Mouse (Mus musculus) neural tube, embryonic 13.5 days (tissue): ENCODE data around the gene Raet1e. TPM values are rescaled to one million over a fixed set of nuclear protein-coding genes. Genes with fewer than 3 reads are reported as not detected.
A peak's percentile ranks its signal among the peaks of the same experiment; 100 is the strongest.
"Not testable (repeated sequence)": the region's sequence is repeated elsewhere in the genome, so short reads cannot be mapped to it uniquely, and the experiment has no call there.

Source experiments
- ATAC-seq: fragments of 200-750 bp; cut with Nextera tagmentation; 2 replicates; pipeline ENCODE4 v1.8.0; 2017; ENCODE audit warnings: low read depth, mild to moderate bottlenecking, moderate TSS enrichment, moderate library complexity
- H3K27ac ChIP-seq: fragments of 300-500 bp; sonication (generic); replicated peaks from 2 replicates; pipeline ENCODE4 v1.5.1; 2015; ENCODE audit warnings: moderate library complexity, mild to moderate bottlenecking, inconsistent platforms
- H3K27me3 ChIP-seq: fragments of 300-500 bp; sonication (generic); 2 replicates; pipeline ENCODE4 v1.6.1; 2015; ENCODE audit warnings: mild to moderate bottlenecking, inconsistent platforms
- H3K36me3 ChIP-seq: fragments of 300-500 bp; sonication (generic); 2 replicates; pipeline ENCODE4 v1.6.1; 2015; ENCODE audit warnings: mild to moderate bottlenecking, inconsistent platforms
- H3K4me1 ChIP-seq: fragments of 300-500 bp; sonication (generic); replicated peaks from 2 replicates; pipeline ENCODE4 v1.6.1; 2015; ENCODE audit warnings: inconsistent platforms
- H3K4me2 ChIP-seq: fragments of 300-500 bp; sonication (generic); 2 replicates; pipeline ENCODE4 v1.6.1; 2015; ENCODE audit warnings: inconsistent platforms, mild to moderate bottlenecking, moderate library complexity
- H3K4me3 ChIP-seq: fragments of 300-500 bp; sonication (generic); 2 replicates; pipeline ENCODE4 v1.5.1; 2015; ENCODE audit warnings: mild to moderate bottlenecking, inconsistent platforms
- H3K9ac ChIP-seq: fragments of 300-500 bp; sonication (generic); 2 replicates; pipeline ENCODE4 v1.6.1; 2015; ENCODE audit warnings: moderate library complexity, mild to moderate bottlenecking, inconsistent platforms
- H3K9me3 ChIP-seq: fragments of 300-500 bp; sonication (generic); 2 replicates; pipeline ENCODE4 v1.6.1; 2016; ENCODE audit warnings: inconsistent platforms
- WGBS: fragments of 180-500 bp; shearing (Covaris S2); methylation state at CpG from one replicate; pipeline ENCODE4 v1.1.7; 2015; 5-methylcytosine and 5-hydroxymethylcytosine counted together
- polyA plus RNA-seq: library from polyadenylated mRNA; unstranded; fragments of >200 nt; fragmentation: Nextera tagmentation; extraction: Ambion mirVana; gene quantifications from 2 replicates; pipeline ENCODE4 v1.2.1, GENCODE M21; 2015

Raet1e gene
- polyA plus RNA-seq, 1 experiment from 2014 or later, result 1.8 TPM

DNA sequence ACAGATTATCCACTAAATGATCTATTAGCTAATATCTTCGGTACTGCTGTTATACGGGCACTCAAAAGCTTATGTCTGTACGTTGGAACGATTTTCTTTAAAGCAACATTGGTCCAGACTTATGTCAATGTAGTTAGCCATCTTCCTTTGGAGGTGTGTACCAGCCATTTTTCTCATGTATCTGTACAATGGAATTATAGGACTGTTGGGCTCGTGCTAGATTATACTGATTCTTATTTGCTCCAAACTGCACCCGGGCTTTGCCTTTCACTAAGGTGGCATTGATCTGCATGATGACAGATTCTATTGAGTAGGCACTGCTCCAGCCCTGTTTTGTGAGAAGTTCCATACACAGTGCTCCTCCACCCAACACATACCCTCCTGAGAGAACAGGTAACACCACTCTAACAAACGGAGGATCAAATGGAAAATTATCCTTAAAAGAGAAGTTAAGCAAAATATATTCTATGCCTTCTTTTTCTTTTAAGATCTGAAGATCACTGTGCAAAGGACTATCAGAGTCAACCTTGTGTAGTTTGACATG, 5.2 kb upstream of the Raet1e start:
- ATAC-seq, H3K36me3 ChIP-seq, H3K4me2 ChIP-seq, H3K9ac ChIP-seq, H3K9me3 ChIP-seq, H3K4me3 ChIP-seq, H3K27ac ChIP-seq: not testable (repeated sequence)
- peaks cover 37% of the 10 kb centered on the region for H3K4me1 ChIP-seq
- H3K27me3 ChIP-seq, result peaks cover 90% of the 10 kb centered on the region
- 4% methylated on average over 7 of the region's 7 CpGs for WGBS

DNA sequence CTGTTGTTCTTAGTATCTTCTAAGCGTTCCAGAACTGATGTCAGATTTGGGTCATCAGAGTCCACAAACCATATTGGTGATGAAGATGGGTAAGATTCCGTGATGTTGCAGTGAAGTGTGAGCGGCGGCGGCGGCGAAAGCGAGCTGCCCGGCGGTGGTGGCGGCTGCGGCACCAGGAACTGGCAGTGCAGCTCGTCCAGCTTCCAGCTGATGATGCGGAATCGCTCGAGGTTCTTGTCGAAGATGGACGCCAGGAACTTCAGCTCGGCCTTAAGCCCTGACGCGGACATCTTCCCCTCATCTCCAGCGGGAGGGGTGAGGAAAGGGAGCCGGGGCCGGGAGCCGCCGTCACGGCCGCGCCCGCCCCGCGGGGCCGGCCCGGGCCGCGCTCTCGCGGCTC, 4.2 kb upstream of the Raet1e start:
- Histone ChIP-seq H3K4me2 (peak overlapping the region; percentile 50), H3K4me1 (peaks cover 35% of the 10 kb centered on the region), H3K4me3 (peak overlapping the region; percentile 29), H3K27me3 (peaks cover 92% of the 10 kb centered on the region)
- ATAC-seq, H3K9me3 ChIP-seq, H3K27ac ChIP-seq, H3K9ac ChIP-seq, H3K36me3 ChIP-seq: not testable (repeated sequence)
- WGBS, result under 1% methylated on average over 38 of the region's 38 CpGs

DNA sequence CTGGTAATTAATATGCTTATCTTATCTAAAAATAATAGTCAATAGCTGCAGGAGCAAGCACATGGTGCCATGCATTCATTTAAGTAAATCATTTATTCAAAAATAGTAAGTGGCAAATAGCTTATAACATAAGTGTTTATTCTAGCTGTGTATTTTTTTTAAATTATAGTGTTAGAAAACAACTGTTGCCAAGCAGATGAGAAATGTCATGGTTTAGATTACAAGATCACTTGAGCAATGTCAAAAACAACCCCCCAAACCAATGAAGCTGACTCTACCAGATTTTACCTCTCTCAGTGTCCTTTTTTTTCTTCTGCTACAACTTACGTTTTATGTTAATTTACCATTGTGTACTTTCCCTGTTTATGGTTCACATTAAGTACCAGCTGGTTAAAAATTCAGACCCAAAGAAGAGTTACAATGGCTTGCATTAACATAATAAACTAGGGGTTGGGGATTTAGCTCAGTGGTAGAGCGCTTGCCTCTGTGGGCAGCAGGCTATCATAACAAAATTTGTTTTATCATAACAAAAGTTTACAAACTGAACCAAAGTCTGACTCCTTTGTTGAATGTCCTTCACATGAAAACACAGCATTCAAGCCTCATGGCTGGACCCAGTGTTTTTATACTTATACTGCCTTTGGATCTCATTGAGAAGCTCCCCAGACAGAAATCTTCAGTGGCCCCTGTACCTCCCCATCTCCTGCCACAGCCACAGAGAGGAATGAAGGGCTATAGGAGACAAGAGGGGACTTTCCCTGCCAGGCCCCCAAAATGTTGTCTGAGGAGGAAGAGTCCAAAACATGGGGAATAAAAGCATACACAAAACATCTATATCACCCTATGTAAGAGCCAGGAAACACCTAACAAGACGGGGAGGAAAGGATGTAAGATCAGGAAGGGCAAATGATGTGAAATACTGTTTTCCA, 3.2 kb upstream of the Raet1e start:
- H3K27ac ChIP-seq, result no peak overlapping the region
- no peak overlapping the region for H3K4me2 ChIP-seq
- no peaks in the 10 kb centered on the region for H3K36me3 ChIP-seq
- H3K9me3 ChIP-seq, result no peaks in the 10 kb centered on the region
- H3K27me3 ChIP-seq, result peaks cover 92% of the 10 kb centered on the region
- peaks cover 27% of the 10 kb centered on the region for H3K4me1 ChIP-seq
- ATAC-seq, result no peak
- no peak overlapping the region for H3K4me3 ChIP-seq
- no peak overlapping the region for H3K9ac ChIP-seq
- WGBS, result 11% methylated on average over 3 of the region's 3 CpGs

- Histone ChIP-seq H3K9ac (no peak overlapping the region), H3K27me3 (peaks cover 87% of the 10 kb centered on the region), H3K4me2 (peak overlapping the region; percentile 51), H3K4me3 (peak overlapping the region; percentile 30), H3K36me3 (no peaks in the 10 kb centered on the region), H3K4me1 (peaks cover 13% of the 10 kb centered on the region), H3K27ac (no peak overlapping the region), H3K9me3 (no peaks in the 10 kb centered on the region)
- 0 out of 2 replicates have a peak, but pooled peaks have one; percentile 19 for ATAC-seq
- WGBS, result under 1% methylated on average over 24 of the region's 24 CpGs
Measured at GRCm38 (mm10) chr10:22159131-22159561, 777 bp downstream of the Raet1e start.

DNA sequence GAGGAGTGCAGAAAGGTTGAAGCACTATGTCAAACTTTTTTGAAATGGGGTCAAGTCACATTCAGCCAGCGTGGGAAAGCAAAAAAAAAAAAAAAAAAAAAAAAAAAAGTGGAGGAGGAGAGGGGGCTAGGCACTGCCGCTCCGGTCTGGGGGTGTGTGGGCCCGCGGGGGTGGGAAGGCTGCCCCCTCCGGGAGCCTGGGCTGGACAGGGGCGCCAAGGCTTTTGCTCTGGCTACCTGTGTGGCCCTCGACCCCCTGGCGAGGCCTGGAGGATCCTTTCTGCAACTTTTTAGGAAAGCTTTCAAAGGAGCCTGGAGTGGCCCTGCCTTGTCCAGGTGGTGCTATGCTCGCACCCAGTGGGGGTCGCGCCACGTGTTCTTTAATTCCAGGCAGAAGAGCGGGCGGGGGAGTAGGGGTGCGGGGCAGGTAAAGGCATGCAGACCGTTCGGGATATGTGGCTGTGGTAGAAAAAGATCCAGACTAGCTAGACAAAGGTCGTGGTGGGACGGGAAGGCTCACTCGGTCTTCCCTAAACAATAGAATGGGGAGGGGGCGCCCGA, 1.3 kb downstream of the Raet1e start:
- no peak overlapping the region for H3K27ac ChIP-seq
- H3K27me3 ChIP-seq, result peaks cover 83% of the 10 kb centered on the region
- no peaks in the 10 kb centered on the region for H3K9me3 ChIP-seq
- peaks cover 11% of the 10 kb centered on the region for H3K4me1 ChIP-seq
- H3K4me2 ChIP-seq, result no peak overlapping the region
- no peak overlapping the region for H3K9ac ChIP-seq
- H3K4me3 ChIP-seq, result no peak overlapping the region
- no peak for ATAC-seq
- WGBS, result 1% methylated on average over 23 of the region's 23 CpGs
- no peaks in the 10 kb centered on the region for H3K36me3 ChIP-seq

DNA sequence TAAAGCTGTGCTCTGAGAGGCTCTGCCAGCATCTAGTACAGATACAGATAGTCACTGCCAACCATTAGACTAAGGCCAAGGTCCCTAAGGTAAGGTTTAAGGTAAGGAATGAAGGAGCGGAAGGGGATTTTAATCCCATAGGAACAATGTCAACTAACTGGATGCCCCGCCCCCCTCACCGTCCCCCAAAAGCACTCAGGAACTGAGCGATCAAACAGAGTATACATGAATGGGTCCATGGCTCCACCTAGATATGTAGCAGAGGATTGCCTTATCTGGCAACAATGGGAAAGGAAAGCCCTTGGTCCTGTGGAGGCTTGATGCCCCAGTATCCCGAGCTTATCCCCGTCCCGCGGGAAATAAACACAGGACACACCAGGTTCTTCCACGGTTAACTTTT, 4.9 kb downstream of the Raet1e start:
- Histone ChIP-seq H3K4me2 (peak overlapping the region; percentile 44), H3K27me3 (peaks cover 48% of the 10 kb centered on the region)
- not testable (repeated sequence) for H3K4me3 ChIP-seq, H3K9me3 ChIP-seq, H3K9ac ChIP-seq, H3K27ac ChIP-seq, H3K4me1 ChIP-seq, H3K36me3 ChIP-seq
- WGBS, result 11% methylated on average over 9 of the region's 9 CpGs
- ATAC-seq, result peak; percentile 42; the same call in 1 of the 2 replicates

- ATAC-seq, result peak; percentile 84
- H3K4me3 ChIP-seq, H3K9me3 ChIP-seq, H3K36me3 ChIP-seq, H3K27ac ChIP-seq, H3K4me1 ChIP-seq, H3K9ac ChIP-seq: not testable (repeated sequence)
- Histone ChIP-seq H3K27me3 (peaks cover 41% of the 10 kb centered on the region), H3K4me2 (peak overlapping the region; percentile 44)
- 39% methylated on average over 16 of the region's 16 CpGs for WGBS
Measured at GRCm38 (mm10) chr10:22163705-22164583, 5.6 kb downstream of the Raet1e start.

GRCm38 (mm10) chr10:22165328-22166003, 7.1 kb downstream of the Raet1e start:
- H3K4me2 ChIP-seq, H3K9ac ChIP-seq, H3K36me3 ChIP-seq, H3K9me3 ChIP-seq, H3K27ac ChIP-seq, ATAC-seq, H3K4me3 ChIP-seq, H3K4me1 ChIP-seq: not testable (repeated sequence)
- WGBS, result 64% methylated on average over 5 of the region's 5 CpGs
- H3K27me3 ChIP-seq, result peaks cover 28% of the 10 kb centered on the region

- 74% methylated on average over 2 of the region's 2 CpGs for WGBS
- not testable (repeated sequence) for ATAC-seq, H3K4me2 ChIP-seq, H3K9ac ChIP-seq, H3K36me3 ChIP-seq, H3K9me3 ChIP-seq, H3K4me1 ChIP-seq, H3K27ac ChIP-seq, H3K4me3 ChIP-seq
- H3K27me3 ChIP-seq, result peaks cover 22% of the 10 kb centered on the region
Measured at GRCm38 (mm10) chr10:22166025-22166424, 7.7 kb downstream of the Raet1e start.

DNA sequence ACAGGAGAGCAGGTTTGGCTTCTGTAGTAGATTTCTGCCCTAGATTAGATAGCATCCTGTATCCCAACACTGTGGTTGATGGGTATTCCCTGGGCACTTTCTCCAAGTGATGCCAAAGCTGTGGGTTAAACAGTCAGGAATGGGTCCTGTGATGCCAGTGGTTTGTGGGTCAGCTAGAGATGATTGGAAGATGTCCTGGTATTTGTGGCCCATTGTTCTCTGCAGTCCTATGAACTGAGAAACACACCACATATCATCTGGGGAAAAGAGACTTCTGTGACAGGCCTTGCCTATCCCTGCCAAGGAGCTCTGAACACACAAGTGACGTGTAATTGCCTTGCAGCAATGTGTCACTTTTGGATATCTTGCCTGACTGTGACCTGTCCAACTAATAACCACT, 8.7 kb downstream of the Raet1e start:
- H3K9me3 ChIP-seq, H3K36me3 ChIP-seq, H3K4me3 ChIP-seq, H3K4me2 ChIP-seq, H3K9ac ChIP-seq, H3K27ac ChIP-seq, ATAC-seq, H3K4me1 ChIP-seq: not testable (repeated sequence)
- WGBS, result 82% methylated on average over 1 of the region's 1 CpGs
- peaks cover 12% of the 10 kb centered on the region for H3K27me3 ChIP-seq

DNA sequence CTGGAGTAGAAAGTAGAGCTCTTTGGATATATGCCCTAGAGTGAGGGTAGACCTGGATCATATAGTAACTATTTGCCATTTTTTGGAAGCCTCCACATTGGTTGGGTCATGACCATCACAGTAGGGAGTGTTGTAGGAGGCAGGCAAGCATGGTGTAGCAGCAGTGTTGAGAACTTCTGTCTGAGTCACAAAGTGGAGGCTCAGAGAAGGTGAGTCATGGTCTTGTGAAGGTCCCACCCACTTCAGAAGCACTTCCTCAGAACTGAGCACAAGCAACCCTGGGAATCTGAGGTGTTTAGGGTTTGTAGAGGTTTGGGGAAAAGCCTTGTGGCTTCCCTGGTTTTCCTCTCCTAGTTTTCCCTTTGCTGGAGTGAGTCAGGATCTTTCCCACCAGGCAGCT, 10.7 kb downstream of the Raet1e start:
- not testable (repeated sequence) for H3K27ac ChIP-seq, H3K36me3 ChIP-seq, H3K27me3 ChIP-seq, H3K9ac ChIP-seq, ATAC-seq, H3K9me3 ChIP-seq, H3K4me2 ChIP-seq, H3K4me3 ChIP-seq, H3K4me1 ChIP-seq
